ENCODE assay signal across 9 mouse cellular contexts in genomic region chr6:87277527-87277926, GRCm38 (mm10). TPM values are rescaled to one million over a fixed set of nuclear protein-coding genes. Genes with fewer than 3 reads are reported as not detected.
DNase-seq lines count a peak whose midpoint lies in the region; ATAC-seq and TF ChIP-seq lines count a peak whose summit lies in the region.
"Had no signal": no experiment of that assay in that cellular context is flagged by ENCODE, and none has a peak within 500 bp of the region (broad histone marks: within the 10 kb centered on the region; RNA-seq: fewer than 3 reads in every experiment).

No protein-coding gene starts in this region.

- 0 out of 2 replicates have a peak overlapping the region, but pooled peaks have one; percentile 51 for H3K27ac ChIP-seq in left cerebral cortex, adult 2 months
- peak overlapping the region in 1 of 2 experiments; percentile 11; a peak in 1 of 4 replicates for H3K27ac ChIP-seq in heart, embryonic 14.5 days (replicated peaks in 1 of 2; ENCODE audit: control insufficient read depth in 1 of 2, insufficient read depth in 1 of 2, low read depth in 2 of 2, low read length in 2 of 2)
- peak overlapping the region; percentile 52 for H3K27ac ChIP-seq in neural tube, embryonic 13.5 days (replicated peaks)
- H3K27ac ChIP-seq: liver, embryonic 13.5 days had no signal

- no peak for DNase-seq in left cerebral cortex, adult 2 months (ENCODE audit: extremely low spot score in 1 of 2, low spot score in 2 of 2)
- DNase-seq in left cerebral cortex, adult 18-20 months (ENCODE audit: low spot score in 2 of 2): no peak
- DNase-seq in kidney, postnatal 36 days: peak; percentile 27 to 43
- DNase-seq in c-Kit-positive CD71-positive TER-119-positive erythroid progenitor cells, embryonic 14.5 days (ENCODE audit: low spot score): no peak
- DNase-seq in testis, postnatal 10 days (ENCODE audit: low spot score): no peak
- DNase-seq: liver, embryonic 13.5 days had no signal

- intact Hi-C loops in left cerebral cortex, adult 2 months (cut with DNase I): no loop called here

- H3K36me3 ChIP-seq in heart, embryonic 14.5 days (ENCODE audit: control insufficient read depth, insufficient read depth, low read length): 0 out of 2 replicates have a peak, but pooled peaks cover 6% of the 10 kb centered on the region
- H3K36me3 ChIP-seq in neural tube, embryonic 13.5 days: peaks cover 7% of the 10 kb centered on the region; the same call in 1 of the 2 replicates
- H3K36me3 ChIP-seq: liver, embryonic 13.5 days had no signal

- peaks cover 19 to 28% of the 10 kb centered on the region in 2 experiments for H3K4me1 ChIP-seq in heart, embryonic 14.5 days (ENCODE audit: control insufficient read depth in 2 of 2, insufficient read depth in 2 of 2, low read length in 2 of 2)
- peaks cover 35% of the 10 kb centered on the region for H3K4me1 ChIP-seq in neural tube, embryonic 13.5 days (replicated peaks)

- H3K27me3 ChIP-seq in heart, embryonic 14.5 days (ENCODE audit: control insufficient read depth, insufficient read depth, low read length): no peaks in the 10 kb centered on the region
- no peaks in the 10 kb centered on the region for H3K27me3 ChIP-seq in neural tube, embryonic 13.5 days
- H3K27me3 ChIP-seq: liver, embryonic 13.5 days had no signal

- no peak overlapping the region for H3K9ac ChIP-seq in heart, embryonic 14.5 days (ENCODE audit: low read length)
- no peak overlapping the region for H3K9ac ChIP-seq in neural tube, embryonic 13.5 days
- H3K9ac ChIP-seq: liver, embryonic 13.5 days had no signal

- peaks cover 6% of the 10 kb centered on the region; the same call in 1 of the 2 replicates for H3K9me3 ChIP-seq in heart, embryonic 14.5 days (ENCODE audit: control insufficient read depth, low read length)
- peaks cover 5% of the 10 kb centered on the region; the same call in 1 of the 2 replicates for H3K9me3 ChIP-seq in neural tube, embryonic 13.5 days

- H3K4me2 ChIP-seq in heart, embryonic 14.5 days (ENCODE audit: low read length): no peak overlapping the region
- no peak overlapping the region for H3K4me2 ChIP-seq in neural tube, embryonic 13.5 days
- H3K4me2 ChIP-seq: liver, embryonic 13.5 days had no signal

- no peak for TF ChIP-seq CTCF in left cerebral cortex, adult 2 months (IDR thresholded peaks at IDR 0.05)

- H3K4me3 ChIP-seq in left cerebral cortex, adult 2 months: no peak overlapping the region
- no peak overlapping the region for H3K4me3 ChIP-seq in heart, embryonic 14.5 days (ENCODE audit: control insufficient read depth in 1 of 2, insufficient read depth in 1 of 2, low read depth in 1 of 2, low read length in 2 of 2)
- H3K4me3 ChIP-seq in neural tube, embryonic 13.5 days: no peak overlapping the region
- H3K4me3 ChIP-seq: liver, embryonic 13.5 days had no signal

- ATAC-seq in common myeloid progenitor, adult 5-6 weeks (replicated peaks; ENCODE audit: low read depth, poor library complexity, severe bottlenecking): peak; percentile 39
- ATAC-seq in heart, embryonic 14.5 days (ENCODE audit: insufficient number of reproducible peaks, insufficient read depth, low FRiP score, low read depth): 0 out of 2 replicates have a peak, but pooled peaks have one; percentile 33
- no peak for ATAC-seq in neural tube, embryonic 13.5 days (ENCODE audit: low read depth)

- 12% methylated on average over 3 of the region's 3 CpGs for WGBS in heart, embryonic 14.5 days
- WGBS in neural tube, embryonic 13.5 days: 37% methylated on average over 3 of the region's 3 CpGs

RNA-seq across cellular contexts. Expression of gene Antxr1, which starts 58.1 kb away (rescaled TPM):
- 10 to 100 TPM; 12.7 to 15.7 TPM for total RNA-seq in left cerebral cortex, adult 2 months (2021)
- 10 to 100 TPM; 11.6 to 14.4 TPM for total RNA-seq in left cerebral cortex, adult 18-20 months (2021)
- 0.32 TPM in 1 of 2 replicates, not detected in the other for total RNA-seq in common myeloid progenitor, adult 5-6 weeks (2017)
- polyA plus RNA-seq in heart, embryonic 14.5 days (2014; fragmentation: Nextera tagmentation; extraction: Ambion mirVana): 5.5 and 6.5 TPM in 2 replicates
- polyA plus RNA-seq in neural tube, embryonic 13.5 days (2015; fragmentation: Nextera tagmentation; extraction: Ambion mirVana): 4.3 and 6.1 TPM in 2 replicates

Comparison
In these comparisons a context has a peak if more than half of its experiments do, and no peak if none do; other contexts are left out.
1. DNase-seq: peak in kidney, postnatal 36 days (2 of 2); none in left cerebral cortex, adult 2 months (0 of 2), left cerebral cortex, adult 18-20 months (0 of 2), c-Kit-positive CD71-positive TER-119-positive erythroid progenitor cells, embryonic 14.5 days (single experiment) and testis, postnatal 10 days (single experiment).